Mouse (Mus musculus) B cell, adult 62 days (primary cell): ENCODE results near the gene Lyar. TPM values are rescaled to one million over a fixed set of nuclear protein-coding genes. Genes with fewer than 3 reads are reported as not detected.

Source experiments
- total RNA-seq: library from RNA; stranded (reverse); gene quantifications from 4 replicates; pipeline ENCODE4 v1.2.4, GENCODE M21; 2023

The Lyar gene
- total RNA-seq = 30.7 to 36.0 TPM (median 34.2 TPM) in 4 replicates

DNA sequence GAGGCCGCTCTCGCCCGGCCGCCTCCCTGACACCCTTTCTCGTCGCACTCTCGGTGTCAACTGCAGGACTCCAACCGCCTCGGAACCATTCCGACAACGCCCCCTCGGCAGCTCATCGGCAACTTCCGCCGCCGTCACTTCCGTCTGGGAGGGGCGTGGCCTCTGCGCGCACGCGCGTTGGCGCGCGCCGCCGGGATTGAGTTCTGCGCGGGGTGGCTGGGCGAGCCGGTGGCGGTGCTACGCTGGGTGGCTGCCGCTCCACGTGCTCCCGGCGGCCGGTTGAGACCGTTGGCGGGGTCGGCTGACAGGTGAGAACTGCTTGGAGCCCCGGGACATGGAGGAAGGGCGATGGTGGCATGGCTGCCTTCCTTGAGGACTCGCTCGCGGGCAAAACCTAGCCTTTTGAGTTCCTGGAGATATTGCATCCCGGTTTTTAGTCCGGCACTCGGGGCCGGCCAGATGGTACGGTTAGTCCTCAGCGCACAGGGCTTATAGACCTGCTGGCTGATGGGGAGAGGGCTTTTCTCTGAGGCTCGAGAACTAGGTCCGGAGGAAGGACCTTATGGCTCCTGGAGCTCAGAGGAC, at the start of gene Lyar, which contains the start of gene Zbtb49:
Gene Lyar, plus strand, starts transcription at position 143 of the 585 bp plus-strand sequence.
Gene Zbtb49, minus strand, starts transcription at position 130 of the 585 bp plus-strand sequence.

GRCm38 (mm10) chr5:38260107-38260682, 39.9 kb downstream of the Lyar start, which contains the start of gene Tmem128:
Tmem128 (plus strand) TSS chr5:38260185.

GRCm38 (mm10) chr5:38275771-38276170, 55.5 kb downstream of the Lyar start, which contains the start of gene Otop1:
Otop1 (plus strand) TSS chr5:38275972.

Other genes starting within 250 kb of the Lyar start
- 25.5 to 29.0 TPM (median 27.0 TPM) in 4 replicates for gene Stx18, start 181.7 kb upstream of the Lyar start, total RNA-seq
- not detected in 4 replicates for gene Nsg1, start 60.6 kb upstream of the Lyar start, total RNA-seq
- 17.3 to 22.3 TPM (median 20.9 TPM) in 4 replicates for gene Zbtb49, start within 50 bp of the Lyar start, total RNA-seq
- 82.3 to 93.8 TPM (median 91.4 TPM) in 4 replicates for gene Tmem128, start 39.7 kb downstream of the Lyar start, total RNA-seq
- not detected in 4 replicates for gene Otop1, start 55.5 kb downstream of the Lyar start, total RNA-seq
- 0.55 to 0.95 TPM (median 0.79 TPM) in 4 replicates for gene Drd5, start 98.9 kb downstream of the Lyar start, total RNA-seq